Mouse (Mus musculus): ENCODE data around the gene Serpinb6a.
A peak's percentile ranks its signal among the peaks of the same experiment; 100 is the strongest.

Gene Serpinb6a

DNA sequence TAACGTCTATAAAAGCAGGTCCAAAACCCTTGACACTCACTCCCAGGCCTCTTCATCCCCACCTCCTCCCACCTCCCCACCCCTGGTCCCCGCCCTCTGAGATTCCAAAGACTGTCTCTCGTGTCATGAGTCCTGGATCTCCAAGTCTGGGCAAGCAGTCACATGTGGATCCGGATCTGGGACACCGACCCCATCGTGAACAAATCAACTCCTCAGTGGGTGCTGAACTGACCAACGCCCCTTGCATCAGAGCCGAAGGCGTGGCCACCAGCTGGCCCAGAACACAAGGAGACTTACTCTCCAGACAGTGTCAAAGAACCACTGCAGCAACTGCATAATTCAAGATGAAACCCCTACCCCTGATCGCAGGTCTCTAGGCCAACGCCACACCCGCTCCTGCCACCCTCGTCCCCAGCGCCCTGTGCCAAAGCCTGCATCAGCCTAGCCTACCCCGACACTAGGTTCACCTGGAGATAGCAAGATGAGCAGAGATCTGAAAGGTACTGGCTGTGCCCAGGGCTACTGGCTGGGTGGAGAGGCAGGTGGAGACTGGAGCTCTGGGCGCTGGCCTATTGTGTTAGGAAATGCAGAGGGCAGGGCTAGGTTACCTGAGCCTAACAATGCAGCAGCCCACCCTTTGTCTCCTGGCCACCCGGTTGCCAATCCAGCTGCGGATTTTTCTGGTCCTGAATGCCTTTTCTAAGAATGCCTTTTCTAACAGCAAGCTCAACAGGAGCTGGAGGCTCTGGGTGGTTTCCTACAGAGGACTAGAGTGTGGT, 97.2 kb downstream of the Serpinb6a start, which contains the start of gene Serpinb6c:
Gene Serpinb6c, minus strand, starts transcription at position 533 of the 779 bp plus-strand sequence.
- no peak for DNase-seq (ENCODE audit: low spot score)

DNA sequence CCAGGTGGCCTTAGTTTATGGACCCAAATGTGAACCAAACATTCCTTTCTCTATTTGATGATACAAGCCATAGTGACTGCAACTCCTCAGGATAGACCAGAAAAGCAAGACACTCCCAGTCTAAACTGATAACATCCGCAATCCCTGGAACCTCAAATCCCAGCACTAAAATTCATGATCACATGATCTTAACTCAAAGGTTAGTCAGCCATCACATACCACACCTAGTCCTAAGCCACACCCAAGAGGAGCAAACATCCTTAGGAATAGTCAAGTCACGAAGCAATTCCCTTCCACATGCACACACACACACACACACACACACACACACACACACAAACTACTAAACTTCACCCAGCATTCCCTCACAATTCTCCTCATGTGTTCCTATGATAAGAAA, 99.3 kb downstream of the Serpinb6a start:
- DNase-seq (ENCODE audit: low spot score), result no peak

DNA sequence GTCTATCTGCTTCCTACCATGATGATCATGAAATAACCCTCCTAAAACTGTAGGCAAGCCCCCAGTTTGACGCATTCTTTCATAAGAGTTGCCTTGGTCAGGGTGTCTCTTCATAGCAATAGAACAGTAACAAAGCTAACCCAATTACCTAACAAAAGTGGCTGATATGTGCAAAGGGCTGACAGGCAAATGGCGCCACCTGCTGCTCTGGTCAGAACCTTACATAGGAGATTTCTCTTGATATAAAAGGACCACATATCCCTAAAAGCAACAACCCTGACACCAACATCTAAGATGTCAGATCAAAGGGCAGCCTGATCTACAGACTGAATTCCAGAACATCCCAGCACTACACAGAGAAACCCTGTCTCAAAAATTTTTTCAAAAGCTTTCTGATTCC, 108.4 kb downstream of the Serpinb6a start:
- peak; percentile 5 for DNase-seq (ENCODE audit: low spot score)
